Mouse (Mus musculus): ENCODE results near the gene Rsph1.

DNA sequence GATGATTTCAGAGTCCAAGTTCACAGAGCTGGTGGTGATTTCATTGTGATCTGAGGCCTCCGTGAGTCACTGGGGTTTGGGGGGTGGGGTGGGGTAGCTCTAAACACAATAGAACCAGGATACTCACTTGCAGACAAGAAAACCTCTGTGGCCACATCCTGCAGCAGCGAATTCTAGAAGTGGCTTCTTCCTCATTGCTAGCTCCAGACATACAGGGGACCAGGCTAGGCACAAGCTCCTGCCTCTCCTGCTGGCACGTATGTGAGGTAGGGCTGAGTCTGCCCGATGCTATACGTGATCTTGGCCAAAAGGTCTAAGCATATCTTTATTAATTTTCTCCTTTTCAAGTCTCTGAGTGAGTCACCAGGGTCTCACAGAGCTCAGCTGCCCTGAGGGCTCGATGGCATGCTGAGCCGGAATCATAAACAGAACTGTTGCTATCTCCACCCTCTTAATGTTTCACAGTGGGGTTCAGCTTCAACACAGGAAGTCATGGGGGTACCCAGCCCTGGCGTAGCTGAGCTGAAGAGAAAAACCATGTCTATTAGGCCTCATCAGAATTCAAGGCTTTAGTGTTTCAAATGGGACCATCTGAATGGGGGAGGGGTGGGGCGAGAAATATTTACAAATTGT is 49.2 kb upstream of the Rsph1 start:
- no peak for TF ChIP-seq POLR2A (IDR thresholded peaks at IDR 0.05; ENCODE audit: insufficient read length, low read depth)
- TF ChIP-seq E2F4 (IDR thresholded peaks at IDR 0.05; ENCODE audit: insufficient read depth), result no peak
- TF ChIP-seq USF1 (IDR thresholded peaks at IDR 0.05; ENCODE audit: low read depth), result no peak
- no peak for TF ChIP-seq CEBPB (IDR thresholded peaks at IDR 0.05; ENCODE audit: insufficient read depth, poor library complexity, severe bottlenecking)
- no peak for TF ChIP-seq TCF12 (IDR thresholded peaks at IDR 0.05; ENCODE audit: insufficient read depth, poor library complexity, severe bottlenecking)
- no peak for TF ChIP-seq MYOD1 (IDR thresholded peaks at IDR 0.05; ENCODE audit: control insufficient read depth in 1 of 3, insufficient read length in 2 of 3, low read depth in 2 of 3)
- no peak for TF ChIP-seq MAX (IDR thresholded peaks at IDR 0.05; ENCODE audit: low read depth)
- no peak for TF ChIP-seq POLR2AphosphoS2 (IDR thresholded peaks at IDR 0.05; ENCODE audit: insufficient read length, low read depth)
- no peak for TF ChIP-seq MYOG (IDR thresholded peaks at IDR 0.05; ENCODE audit: control insufficient read depth in 1 of 3, insufficient read depth in 1 of 3, insufficient read length in 2 of 3, low read depth in 2 of 3)
- TF ChIP-seq TCF3 (IDR thresholded peaks at IDR 0.05; ENCODE audit: insufficient read length, low read depth), result no peak
- no peak for TF ChIP-seq SRF (IDR thresholded peaks at IDR 0.05; ENCODE audit: control insufficient read depth, insufficient read length, low read depth)
- no peak for TF ChIP-seq REST (IDR thresholded peaks at IDR 0.05; ENCODE audit: insufficient read depth, insufficient read length)
